Mouse (Mus musculus) C2C12 (cell line): ENCODE data around the gene Thegl. TPM values are rescaled to one million over a fixed set of nuclear protein-coding genes. Genes with fewer than 3 reads are reported as not detected.

Experiments used
- H3K27me3 ChIP-seq: one replicate; pipeline ENCODE4 v1.6.1; 2011; ENCODE audit not compliant: control insufficient read depth, insufficient read depth, insufficient read length
- H3K36me3 ChIP-seq: one replicate; pipeline ENCODE4 v1.6.1; 2011; ENCODE audit not compliant: control insufficient read depth, insufficient read depth
- H3K4me3 ChIP-seq: one replicate; pipeline ENCODE4 v1.5.1; 2011; ENCODE audit warnings: mild to moderate bottlenecking, control low read depth; ENCODE audit not compliant: poor library complexity, insufficient read depth, severe bottlenecking
- H3K79me2 ChIP-seq: one replicate; pipeline ENCODE4 v1.6.1; 2011; ENCODE audit not compliant: control insufficient read depth, insufficient read depth
- H3K79me3 ChIP-seq: one replicate; pipeline ENCODE4 v1.6.1; 2011; ENCODE audit warnings: low read depth, control low read depth
- H3ac ChIP-seq: one replicate; pipeline ENCODE3; 2011; ENCODE audit warnings: low read depth; ENCODE audit not compliant: control insufficient read depth, insufficient read length
- CEBPB ChIP-seq: IDR thresholded peaks from one replicate; pipeline ENCODE4 v1.6.1; 2011; ENCODE audit warnings: low read depth, mild to moderate bottlenecking, control low read depth, moderate library complexity
- CTCF ChIP-seq: IDR thresholded peaks from one replicate; pipeline ENCODE4 v1.5.1; 2011; ENCODE audit not compliant: control insufficient read depth, insufficient read depth, insufficient read length
- FOSL1 ChIP-seq: IDR thresholded peaks from one replicate; pipeline ENCODE4 v1.8.0; 2011; ENCODE audit warnings: mild to moderate bottlenecking, low read length; ENCODE audit not compliant: poor library complexity, insufficient read depth, severe bottlenecking
- MAX ChIP-seq: IDR thresholded peaks from one replicate; pipeline ENCODE4 v1.6.1; 2011; ENCODE audit warnings: mild to moderate bottlenecking, control low read depth
- MYOD1 ChIP-seq: IDR thresholded peaks from one replicate; pipeline ENCODE4 v1.6.1; 2011; ENCODE audit warnings: low read depth; ENCODE audit not compliant: control insufficient read depth, insufficient read length
- MYOG ChIP-seq: IDR thresholded peaks from one replicate; pipeline ENCODE4 v1.6.1; 2011; ENCODE audit not compliant: control insufficient read depth, insufficient read length; ENCODE audit errors: extremely low read depth
- USF1 ChIP-seq: IDR thresholded peaks from one replicate; pipeline ENCODE4 v1.6.1; 2011; ENCODE audit warnings: low read depth, mild to moderate bottlenecking, control low read depth, moderate library complexity
- polyA plus RNA-seq: library from polyadenylated mRNA; unstranded; fragments of >200 nt; fragmentation: generic; extraction: Trizol; gene quantifications from one replicate; pipeline ENCODE4 v1.2.1, GENCODE M21; 2012; ENCODE audit warnings: missing spikeins

Gene Thegl
- polyA plus RNA-seq, 1 experiment, result not detected

DNA sequence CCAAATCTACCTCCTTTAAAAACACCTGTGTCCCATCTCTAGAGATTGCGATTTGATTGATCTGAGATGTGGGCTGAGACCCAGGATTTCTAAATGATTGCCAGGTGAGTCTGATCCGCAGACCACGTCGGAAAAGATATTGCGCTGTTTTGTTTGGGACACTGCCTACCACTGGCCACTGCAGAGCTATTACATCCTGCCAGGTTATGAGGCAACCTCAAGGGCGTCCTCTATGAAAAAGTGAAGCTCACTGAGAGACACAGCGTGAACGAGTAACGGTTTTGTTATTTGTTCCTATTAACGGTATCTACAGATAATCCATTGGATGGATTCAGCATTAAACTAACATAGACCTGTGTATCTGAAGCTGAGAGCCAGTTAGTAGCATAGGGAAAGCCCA is 22.6 kb downstream of the Thegl start:
- H3K79me2 ChIP-seq, result no peaks in the 10 kb centered on the region
- TF ChIP-seq MAX, result no peak
- TF ChIP-seq MYOG, result no peak

GRCm38 (mm10) chr5:77039391-77039790 is 23.6 kb downstream of the Thegl start:
- no peaks in the 10 kb centered on the region for H3K79me3 ChIP-seq
- no peak overlapping the region for H3ac ChIP-seq
- no peak for TF ChIP-seq USF1
- no peak for TF ChIP-seq CTCF
- TF ChIP-seq FOSL1, result no peak
- no peak for TF ChIP-seq MYOD1
- TF ChIP-seq CEBPB, result no peak
- TF ChIP-seq MYOG, result no peak
- TF ChIP-seq MAX, result no peak
- H3K4me3 ChIP-seq, result no peak overlapping the region
- no peaks in the 10 kb centered on the region for H3K36me3 ChIP-seq
- peaks cover 20% of the 10 kb centered on the region for H3K27me3 ChIP-seq
- H3K79me2 ChIP-seq, result no peaks in the 10 kb centered on the region

More for the DNA sequence above, 22.6 kb downstream of the Thegl start:
- Histone ChIP-seq H3ac (no peak overlapping the region), H3K79me3 (no peaks in the 10 kb centered on the region), H3K27me3 (peaks cover 15% of the 10 kb centered on the region), H3K36me3 (no peaks in the 10 kb centered on the region), H3K4me3 (no peak overlapping the region)

DNA sequence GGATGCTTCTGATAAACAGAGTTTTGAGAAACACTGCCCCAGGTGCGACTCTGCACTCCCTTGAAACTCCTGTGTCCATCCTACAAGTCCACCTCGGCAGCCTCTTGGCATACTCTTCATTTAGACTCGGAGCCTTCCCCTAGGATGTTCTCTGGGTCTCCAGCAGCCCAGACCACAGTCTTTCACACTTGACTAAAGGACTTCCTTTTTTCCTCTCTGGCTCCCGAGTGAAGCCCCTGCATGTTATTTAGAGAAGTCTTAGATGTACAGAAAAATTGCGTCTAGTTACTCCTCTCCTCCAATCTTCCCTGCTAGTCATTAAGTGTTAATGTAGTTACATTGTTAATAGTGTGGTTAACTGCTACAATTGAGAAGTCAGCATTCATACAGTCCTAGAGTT is 28.5 kb downstream of the Thegl start:
- H3K79me3 ChIP-seq, result no peaks in the 10 kb centered on the region
- no peak for TF ChIP-seq USF1
- TF ChIP-seq CEBPB, result no peak
- no peak overlapping the region for H3ac ChIP-seq
- H3K4me3 ChIP-seq, result no peak overlapping the region
- no peaks in the 10 kb centered on the region for H3K79me2 ChIP-seq
- no peaks in the 10 kb centered on the region for H3K36me3 ChIP-seq
- H3K27me3 ChIP-seq, result peaks cover 26% of the 10 kb centered on the region

DNA sequence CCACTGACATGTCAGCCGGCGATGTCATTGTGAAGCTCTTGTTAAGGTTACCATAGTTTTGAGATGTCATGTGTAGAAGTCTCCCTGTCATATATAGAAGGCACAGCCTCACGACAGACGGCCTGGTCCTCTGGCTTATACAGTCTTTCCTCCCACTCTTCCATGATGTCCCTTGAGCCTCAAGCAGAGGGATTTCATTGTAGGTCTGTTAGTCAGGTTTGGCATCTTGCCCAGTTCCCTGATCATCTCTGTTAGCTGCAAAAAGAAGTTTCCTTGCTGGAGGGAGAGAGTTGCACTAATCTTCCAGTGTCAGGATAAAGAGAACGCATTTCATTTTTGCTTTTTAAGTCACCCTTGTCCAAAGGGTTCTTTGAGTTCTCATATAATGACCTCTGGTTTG is 36.8 kb downstream of the Thegl start:
- H3K79me2 ChIP-seq, result no peaks in the 10 kb centered on the region
- TF ChIP-seq USF1, result no peak
- TF ChIP-seq MYOD1, result no peak
- no peak for TF ChIP-seq FOSL1
- no peak for TF ChIP-seq CTCF
- TF ChIP-seq CEBPB, result no peak
- TF ChIP-seq MYOG, result no peak
- no peak for TF ChIP-seq MAX
- no peak overlapping the region for H3K4me3 ChIP-seq
- no peak overlapping the region for H3ac ChIP-seq
- H3K36me3 ChIP-seq, result no peaks in the 10 kb centered on the region
- peaks cover 3% of the 10 kb centered on the region for H3K27me3 ChIP-seq
- no peaks in the 10 kb centered on the region for H3K79me3 ChIP-seq

- TF ChIP-seq MYOD1, result no peak
- TF ChIP-seq MYOG, result no peak
- no peak for TF ChIP-seq USF1
- no peak for TF ChIP-seq MAX
- no peak for TF ChIP-seq CEBPB
- no peak for TF ChIP-seq FOSL1
- no peak for TF ChIP-seq CTCF
- H3K36me3 ChIP-seq, result no peaks in the 10 kb centered on the region
- H3ac ChIP-seq, result no peak overlapping the region
- no peaks in the 10 kb centered on the region for H3K79me3 ChIP-seq
- peaks cover 6% of the 10 kb centered on the region for H3K27me3 ChIP-seq
- H3K4me3 ChIP-seq, result no peak overlapping the region
- no peaks in the 10 kb centered on the region for H3K79me2 ChIP-seq
These were observed 41.1 kb downstream of the Thegl start for GRCm38 (mm10) chr5:77056881-77057440.

GRCm38 (mm10) chr5:77060363-77060762 is 44.5 kb downstream of the Thegl start:
- Histone ChIP-seq H3K27me3 (peaks cover 6% of the 10 kb centered on the region), H3K79me2 (no peaks in the 10 kb centered on the region), H3K79me3 (no peaks in the 10 kb centered on the region), H3ac (no peak overlapping the region), H3K4me3 (no peak overlapping the region), H3K36me3 (no peaks in the 10 kb centered on the region)
- TF ChIP-seq CEBPB, result no peak
- TF ChIP-seq MYOG, result no peak
